Mouse (Mus musculus) midbrain, embryonic 10.5 days (tissue): ENCODE data around the gene Zfp12. TPM values are rescaled to one million over a fixed set of nuclear protein-coding genes. Genes with fewer than 3 reads are reported as not detected.

ENCODE experiments used
- DNase-seq: peaks from one replicate; pipeline ENCODE4 v3.0.0-alpha.2; 2017; ENCODE audit warnings: low spot score
- H3K27ac ChIP-seq: fragments of 300-500 bp; sonication (generic); replicated peaks from 2 replicates; pipeline ENCODE4 v1.5.1; 2016; ENCODE audit warnings: mild to moderate bottlenecking
- H3K27me3 ChIP-seq: fragments of 300-500 bp; sonication (generic); 2 replicates; pipeline ENCODE4 v1.6.1; 2016; ENCODE audit warnings: low read depth, mild to moderate bottlenecking; ENCODE audit not compliant: poor library complexity, severe bottlenecking
- H3K36me3 ChIP-seq: fragments of 300-500 bp; sonication (generic); 2 replicates; pipeline ENCODE4 v1.6.1; 2016; ENCODE audit warnings: mild to moderate bottlenecking, moderate library complexity
- H3K4me1 ChIP-seq: fragments of 300-500 bp; sonication (generic); 2 replicates; pipeline ENCODE4 v1.6.1; 2016
- H3K4me3 ChIP-seq: fragments of 300-500 bp; sonication (generic); 2 replicates; pipeline ENCODE4 v1.5.1; 2016; ENCODE audit warnings: mild to moderate bottlenecking, moderate library complexity
- H3K9me3 ChIP-seq: fragments of 300-500 bp; sonication (generic); replicated peaks from 2 replicates; pipeline ENCODE4 v1.6.1; 2016; ENCODE audit warnings: mild to moderate bottlenecking
- WGBS: fragments of 180-500 bp; shearing (Covaris S2); methylation state at CpG from one replicate; pipeline ENCODE4 v1.1.7; 2016; 5-methylcytosine and 5-hydroxymethylcytosine counted together
- polyA plus RNA-seq: library from polyadenylated mRNA; unstranded; fragments of >200 nt; fragmentation: Nextera tagmentation; extraction: Ambion mirVana; gene quantifications from 2 replicates; pipeline ENCODE4 v1.2.1, GENCODE M21; 2016

Gene Zfp12
- polyA plus RNA-seq, 1 experiment from 2014 or later = 21.3 TPM

GRCm38 (mm10) chr5:143252039-143252438, 17.1 kb downstream of the Zfp12 start:
- DNase-seq = no peak
- Histone ChIP-seq H3K4me1 (peaks cover 30% of the 10 kb centered on the region), H3K27me3 (peaks cover 66% of the 10 kb centered on the region), H3K9me3 (no peaks in the 10 kb centered on the region), H3K36me3 (peaks cover 80% of the 10 kb centered on the region), H3K27ac (no peak overlapping the region), H3K4me3 (no peak overlapping the region)
- 41% methylated on average over 6 of the region's 6 CpGs for WGBS

- WGBS = 10% methylated on average over 18 of the region's 18 CpGs
- peaks cover 74% of the 10 kb centered on the region for H3K27me3 ChIP-seq
- DNase-seq = no peak
- peaks cover 30% of the 10 kb centered on the region for H3K4me1 ChIP-seq
- H3K36me3 ChIP-seq = peaks cover 80% of the 10 kb centered on the region
- H3K9me3 ChIP-seq = no peaks in the 10 kb centered on the region
- no peak overlapping the region for H3K27ac ChIP-seq
- H3K4me3 ChIP-seq = peak overlapping the region; percentile 50
Measured at GRCm38 (mm10) chr5:143252791-143253185, 17.8 kb downstream of the Zfp12 start.

- peaks cover 80% of the 10 kb centered on the region for H3K36me3 ChIP-seq
Measured at GRCm38 (mm10) chr5:143253186-143253880, 18.4 kb downstream of the Zfp12 start.

GRCm38 (mm10) chr5:143253881-143254486, 19.0 kb downstream of the Zfp12 start:
- peaks cover 80% of the 10 kb centered on the region for H3K36me3 ChIP-seq
- H3K9me3 ChIP-seq = no peaks in the 10 kb centered on the region
- H3K27me3 ChIP-seq = peaks cover 86% of the 10 kb centered on the region
- H3K4me3 ChIP-seq = peak overlapping the region; percentile 50
- H3K27ac ChIP-seq = no peak overlapping the region
- H3K4me1 ChIP-seq = peaks cover 30% of the 10 kb centered on the region
- 3% methylated on average over 78 of the region's 81 CpGs for WGBS
- DNase-seq = no peak

More at GRCm38 (mm10) chr5:143253186-143253880, 18.4 kb downstream of the Zfp12 start:
- Histone ChIP-seq H3K9me3 (no peaks in the 10 kb centered on the region), H3K4me1 (peaks cover 30% of the 10 kb centered on the region), H3K4me3 (peak overlapping the region; percentile 50), H3K27me3 (peaks cover 79% of the 10 kb centered on the region), H3K27ac (no peak overlapping the region)
- WGBS = 1% methylated on average over 103 of the region's 103 CpGs
- DNase-seq = peak; percentile 50

- peaks cover 90% of the 10 kb centered on the region for H3K27me3 ChIP-seq
- WGBS = 2% methylated on average over 66 of the region's 66 CpGs
- H3K36me3 ChIP-seq = peaks cover 81% of the 10 kb centered on the region
- H3K27ac ChIP-seq = no peak overlapping the region
- DNase-seq = peak; percentile 58
- no peaks in the 10 kb centered on the region for H3K9me3 ChIP-seq
- H3K4me3 ChIP-seq = peak overlapping the region; percentile 50
- H3K4me1 ChIP-seq = peaks cover 30% of the 10 kb centered on the region
Measured at GRCm38 (mm10) chr5:143254487-143255130, 19.6 kb downstream of the Zfp12 start.

- WGBS = 6% methylated on average over 24 of the region's 24 CpGs
- H3K4me3 ChIP-seq = peak overlapping the region; percentile 50
- peaks cover 90% of the 10 kb centered on the region for H3K27me3 ChIP-seq
- H3K27ac ChIP-seq = no peak overlapping the region
- peaks cover 82% of the 10 kb centered on the region for H3K36me3 ChIP-seq
- no peaks in the 10 kb centered on the region for H3K9me3 ChIP-seq
- peaks cover 30% of the 10 kb centered on the region for H3K4me1 ChIP-seq
- no peak for DNase-seq
Measured at GRCm38 (mm10) chr5:143255131-143255519, 20.2 kb downstream of the Zfp12 start.

- DNase-seq = no peak
- 69% methylated on average over 5 of the region's 5 CpGs for WGBS
- Histone ChIP-seq H3K27me3 (peaks cover 86% of the 10 kb centered on the region), H3K27ac (no peak overlapping the region), H3K4me1 (peaks cover 30% of the 10 kb centered on the region), H3K9me3 (no peaks in the 10 kb centered on the region), H3K4me3 (no peak overlapping the region), H3K36me3 (peaks cover 89% of the 10 kb centered on the region)
Measured at GRCm38 (mm10) chr5:143255802-143256201, 20.8 kb downstream of the Zfp12 start.

GRCm38 (mm10) chr5:143261636-143262035, 26.7 kb downstream of the Zfp12 start:
- 96% methylated on average over 8 of the region's 8 CpGs for WGBS
- H3K36me3 ChIP-seq = peaks cover 84% of the 10 kb centered on the region
- DNase-seq = no peak

GRCm38 (mm10) chr5:143264689-143265088, 29.7 kb downstream of the Zfp12 start:
- no peak for DNase-seq
- 94% methylated on average over 10 of the region's 10 CpGs for WGBS

More at GRCm38 (mm10) chr5:143261636-143262035, 26.7 kb downstream of the Zfp12 start:
- no peak overlapping the region for H3K4me3 ChIP-seq
- peaks cover 27% of the 10 kb centered on the region for H3K27me3 ChIP-seq
- no peaks in the 10 kb centered on the region for H3K4me1 ChIP-seq
- H3K9me3 ChIP-seq = no peaks in the 10 kb centered on the region
- H3K27ac ChIP-seq = no peak overlapping the region

GRCm38 (mm10) chr5:143265409-143265808, 30.4 kb downstream of the Zfp12 start:
- peaks cover 20% of the 10 kb centered on the region for H3K4me1 ChIP-seq
- 62% methylated on average over 1 of the region's 1 CpGs for WGBS
- DNase-seq = no peak
- H3K27ac ChIP-seq = no peak overlapping the region
- no peaks in the 10 kb centered on the region for H3K27me3 ChIP-seq
- no peaks in the 10 kb centered on the region for H3K9me3 ChIP-seq
- peaks cover 47% of the 10 kb centered on the region for H3K36me3 ChIP-seq
- no peak overlapping the region for H3K4me3 ChIP-seq

More at GRCm38 (mm10) chr5:143264689-143265088, 29.7 kb downstream of the Zfp12 start:
- peaks cover 15% of the 10 kb centered on the region for H3K4me1 ChIP-seq
- H3K27me3 ChIP-seq = no peaks in the 10 kb centered on the region
- H3K36me3 ChIP-seq = peaks cover 54% of the 10 kb centered on the region
- H3K4me3 ChIP-seq = no peak overlapping the region
- no peaks in the 10 kb centered on the region for H3K9me3 ChIP-seq
- no peak overlapping the region for H3K27ac ChIP-seq

GRCm38 (mm10) chr5:143266794-143267193, 31.8 kb downstream of the Zfp12 start:
- H3K27me3 ChIP-seq = no peaks in the 10 kb centered on the region
- H3K4me3 ChIP-seq = no peak overlapping the region
- WGBS = 80% methylated on average over 6 of the region's 6 CpGs
- H3K4me1 ChIP-seq = peaks cover 29% of the 10 kb centered on the region
- H3K36me3 ChIP-seq = peaks cover 33% of the 10 kb centered on the region
- no peaks in the 10 kb centered on the region for H3K9me3 ChIP-seq
- no peak for DNase-seq
- H3K27ac ChIP-seq = no peak overlapping the region

- WGBS = 27% methylated on average over 8 of the region's 8 CpGs
Measured at GRCm38 (mm10) chr5:143268985-143269362, 34.0 kb downstream of the Zfp12 start.

More at GRCm38 (mm10) chr5:143268985-143269362, 34.0 kb downstream of the Zfp12 start:
- peaks cover 11% of the 10 kb centered on the region for H3K36me3 ChIP-seq
- H3K4me1 ChIP-seq = peaks cover 29% of the 10 kb centered on the region
- peak overlapping the region; percentile 90 for H3K4me3 ChIP-seq
- H3K9me3 ChIP-seq = no peaks in the 10 kb centered on the region
- H3K27me3 ChIP-seq = no peaks in the 10 kb centered on the region
- DNase-seq = no peak
- peak overlapping the region; percentile 97 for H3K27ac ChIP-seq
